Mouse (Mus musculus): ENCODE results near the gene Ccdc117. TPM values are rescaled to one million over a fixed set of nuclear protein-coding genes. Genes with fewer than 3 reads are reported as not detected.
A peak's percentile ranks its signal among the peaks of the same experiment; 100 is the strongest.
"Not testable (repeated sequence)": the region's sequence is repeated elsewhere in the genome, so short reads cannot be mapped to it uniquely, and the experiment has no call there.

The Ccdc117 gene
- total RNA-seq, 2 experiments from 2014 or later, result 14.7 to 16.3 TPM

DNA sequence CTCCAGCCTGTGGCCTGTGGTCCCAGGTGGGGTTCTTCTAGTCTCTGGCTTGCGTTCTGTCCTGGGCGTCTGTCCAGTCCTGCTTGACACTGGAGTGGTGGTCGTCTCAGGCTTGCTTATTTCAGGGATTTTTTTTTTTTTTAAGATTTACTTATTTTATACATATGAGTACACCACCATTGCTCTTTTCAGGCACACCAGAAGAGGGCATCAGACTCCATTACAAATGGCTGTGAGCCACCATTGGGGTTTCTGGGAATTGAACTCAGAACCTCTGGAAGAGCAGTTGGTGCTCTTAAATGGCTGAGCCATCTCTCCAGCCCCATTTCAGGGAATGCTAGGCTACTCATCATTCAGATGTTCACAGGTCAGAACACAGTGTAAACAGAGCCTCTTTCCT, 18.3 kb upstream of the Ccdc117 start:
- intact Hi-C loops (cut with DNase I), result loop anchor here (5.0 kb wide), 1 partner anchor 132 kb away; no protein-coding TSS in a partner anchor
- no peak for DNase-seq (ENCODE audit: extremely low spot score in 1 of 2, low spot score in 2 of 2)
- no peak overlapping the region for H3K4me3 ChIP-seq
- H3K27ac ChIP-seq, result no peak overlapping the region
- TF ChIP-seq CTCF (IDR thresholded peaks at IDR 0.05), result peak; percentile 22

DNA sequence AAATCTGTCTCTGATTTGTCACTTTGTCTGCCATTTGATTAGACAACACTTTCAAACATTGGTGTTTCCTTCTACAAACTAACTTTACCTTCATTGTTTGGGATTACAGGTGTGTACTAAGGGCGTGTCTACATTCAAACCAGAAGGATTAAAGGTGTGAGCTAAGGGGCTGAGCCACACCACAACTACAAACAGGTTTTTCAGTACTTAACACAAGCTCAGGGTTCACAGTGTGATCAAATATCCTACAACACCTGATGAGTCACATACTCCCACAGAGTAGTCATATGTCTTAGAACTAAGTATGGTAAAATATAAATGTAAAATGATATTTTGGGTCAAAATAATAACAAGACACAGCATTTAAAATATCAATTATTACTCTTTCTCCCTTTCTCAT, 9.9 kb upstream of the Ccdc117 start:
- no peak for TF ChIP-seq CTCF (IDR thresholded peaks at IDR 0.05)

GRCm38 (mm10) chr11:5551430-5551829, 9.4 kb upstream of the Ccdc117 start:
- Histone ChIP-seq H3K27ac (no peak overlapping the region), H3K4me3 (no peak overlapping the region)
- intact Hi-C loops (cut with DNase I), result no loop called here
- no peak for TF ChIP-seq CTCF (IDR thresholded peaks at IDR 0.05)
- DNase-seq (ENCODE audit: extremely low spot score in 1 of 2, low spot score in 2 of 2), result no peak

More for the DNA sequence above, 9.9 kb upstream of the Ccdc117 start:
- no peak for DNase-seq (ENCODE audit: extremely low spot score in 1 of 2, low spot score in 2 of 2)
- Histone ChIP-seq H3K4me3 (no peak overlapping the region), H3K27ac (no peak overlapping the region)
- intact Hi-C loops (cut with DNase I), result no loop called here

DNA sequence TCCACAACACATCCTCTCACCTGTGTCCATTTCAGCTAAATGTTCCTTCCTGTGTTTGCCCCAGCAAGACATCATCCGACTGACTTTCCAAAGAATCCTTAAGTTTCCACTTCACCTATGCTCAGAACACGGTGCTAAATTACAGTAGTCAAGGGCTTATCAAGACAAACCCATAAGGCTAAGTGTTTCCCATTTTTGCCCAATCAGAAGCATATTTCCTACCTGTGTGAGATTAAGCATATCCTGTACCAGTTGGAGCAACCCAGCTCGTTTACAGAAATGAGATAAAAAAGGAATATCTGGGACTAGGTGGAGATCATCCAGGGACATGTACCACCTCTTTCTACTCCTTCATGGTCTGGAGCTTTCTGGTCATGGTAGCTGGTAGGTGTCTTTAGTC, 4.7 kb upstream of the Ccdc117 start:
- H3K27ac ChIP-seq, result no peak overlapping the region
- no peak for TF ChIP-seq CTCF (IDR thresholded peaks at IDR 0.05)
- H3K4me3 ChIP-seq, result no peak overlapping the region
- DNase-seq (ENCODE audit: extremely low spot score in 1 of 2, low spot score in 2 of 2), result no peak
- intact Hi-C loops (cut with DNase I), result no loop called here

GRCm38 (mm10) chr11:5545457-5545856, 3.5 kb upstream of the Ccdc117 start:
- H3K27ac ChIP-seq, result no peak overlapping the region
- no peak overlapping the region for H3K4me3 ChIP-seq
- no peak for TF ChIP-seq CTCF (IDR thresholded peaks at IDR 0.05)
- DNase-seq (ENCODE audit: extremely low spot score in 1 of 2, low spot score in 2 of 2), result no peak
- intact Hi-C loops (cut with DNase I), result no loop called here

DNA sequence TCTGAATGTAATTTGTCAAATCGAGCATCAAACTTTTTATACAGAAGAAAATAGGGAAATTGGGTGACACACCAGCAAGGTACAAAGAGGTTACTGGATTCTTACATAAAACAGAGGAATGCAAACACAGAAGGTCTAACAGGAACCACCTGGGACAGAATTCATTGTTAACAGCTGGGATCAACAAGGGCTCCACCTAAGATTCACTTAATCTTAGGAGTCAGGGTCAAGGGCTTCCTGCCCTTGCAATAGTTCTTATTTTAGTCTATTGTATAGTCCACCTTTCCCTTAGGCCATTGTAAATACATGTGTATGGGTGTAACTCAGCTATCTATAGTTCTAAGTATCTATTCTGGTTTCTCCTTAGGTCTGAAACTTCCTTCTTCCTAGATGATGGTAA, 2.7 kb upstream of the Ccdc117 start:
- intact Hi-C loops (cut with DNase I), result loop anchor here (5.0 kb wide), 1 partner anchor 57 kb away; no protein-coding TSS in a partner anchor
- H3K27ac ChIP-seq; DNase-seq (ENCODE audit: extremely low spot score in 1 of 2, low spot score in 2 of 2): not testable (repeated sequence)

GRCm38 (mm10) chr11:5543281-5543680, 1.3 kb upstream of the Ccdc117 start:
- no peak overlapping the region for H3K27ac ChIP-seq
- no peak for TF ChIP-seq CTCF (IDR thresholded peaks at IDR 0.05)
- DNase-seq (ENCODE audit: extremely low spot score in 1 of 2, low spot score in 2 of 2), result no peak
- intact Hi-C loops (cut with DNase I), result loop anchor here (2.0 to 5.0 kb wide), 2 partner anchors 22 to 56 kb away; partner anchors contain the start of gene Xbp1
- H3K4me3 ChIP-seq, result no peak overlapping the region

More for the DNA sequence above, 2.7 kb upstream of the Ccdc117 start:
- not testable (repeated sequence) for H3K4me3 ChIP-seq

DNA sequence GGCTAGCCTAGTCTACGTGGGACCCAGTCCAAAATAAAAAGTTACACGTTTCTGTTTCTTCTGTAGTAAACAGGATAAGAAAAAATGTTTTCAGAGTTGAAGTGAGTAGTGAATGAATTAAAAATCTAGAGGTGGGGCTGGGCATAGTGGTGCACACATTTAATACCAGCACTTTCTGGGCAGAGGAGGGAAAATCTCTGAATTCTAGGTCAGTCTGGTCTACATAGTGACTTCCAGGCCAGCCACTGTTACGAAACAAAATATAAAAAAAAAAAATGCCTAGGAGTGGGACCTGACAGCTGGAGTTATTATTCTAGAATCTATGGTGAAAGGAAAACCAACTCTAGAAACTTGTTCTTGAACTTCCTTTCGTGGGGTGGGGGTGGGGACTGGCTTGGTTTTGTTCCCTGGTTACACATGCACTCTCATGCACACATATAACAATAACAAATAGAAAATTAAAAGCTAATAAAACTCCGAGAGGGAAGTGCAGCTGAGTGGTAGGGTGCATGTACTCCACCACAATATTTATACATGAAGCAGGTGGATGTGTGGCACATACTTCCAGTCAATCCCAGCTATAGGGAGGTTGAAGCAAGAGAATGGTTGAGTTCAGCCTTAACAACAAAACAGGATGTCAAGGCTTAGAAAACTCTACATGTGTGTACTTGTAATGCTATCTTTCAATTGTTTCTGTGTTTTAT, 647 bp upstream of the Ccdc117 start:
- intact Hi-C loops (cut with DNase I), result loop anchor here (2.0 to 5.0 kb wide), 2 partner anchors 22 to 55 kb away; partner anchors contain the start of gene Xbp1
- no peak for TF ChIP-seq CTCF (IDR thresholded peaks at IDR 0.05)
- Histone ChIP-seq H3K27ac (no peak overlapping the region), H3K4me3 (peak overlapping the region; percentile 70)
- no peak for DNase-seq (ENCODE audit: extremely low spot score in 1 of 2, low spot score in 2 of 2)

DNA sequence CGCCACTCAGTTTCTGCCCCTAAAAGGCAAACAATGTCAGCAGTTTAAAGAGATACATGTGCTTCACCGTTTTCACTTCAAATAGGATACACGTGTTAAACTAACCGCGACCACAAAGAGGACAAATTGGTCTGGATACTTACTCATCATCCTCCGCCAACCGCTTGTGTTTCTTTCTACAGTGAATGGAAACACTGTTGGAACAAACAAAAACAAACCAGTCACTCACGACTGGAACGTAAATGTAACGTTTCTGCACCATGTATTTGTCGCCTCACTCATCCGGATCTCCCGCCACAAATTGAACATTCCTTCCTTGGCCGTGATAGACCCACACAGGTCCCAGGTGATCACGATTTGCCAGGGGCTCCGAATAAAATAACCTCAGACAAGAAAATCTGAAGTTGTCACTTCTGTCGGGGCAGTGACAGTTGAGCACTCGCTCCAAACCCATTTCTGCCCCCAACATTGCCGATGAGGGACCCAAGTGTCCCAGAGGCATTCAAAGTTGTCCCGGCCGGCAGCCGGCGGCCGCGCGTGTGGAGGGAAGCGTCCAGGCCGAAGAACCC, 673 bp downstream of the Ccdc117 start:
- peak in 1 of 2 experiments; percentile 26 for DNase-seq (ENCODE audit: extremely low spot score in 1 of 2, low spot score in 2 of 2)
- peak overlapping the region; percentile 70 for H3K4me3 ChIP-seq
- intact Hi-C loops (cut with DNase I), result loop anchor here (5.0 kb wide), 1 partner anchor 54 kb away; no protein-coding TSS in a partner anchor
- TF ChIP-seq CTCF (IDR thresholded peaks at IDR 0.05), result no peak
- peak overlapping the region; percentile 88 for H3K27ac ChIP-seq

DNA sequence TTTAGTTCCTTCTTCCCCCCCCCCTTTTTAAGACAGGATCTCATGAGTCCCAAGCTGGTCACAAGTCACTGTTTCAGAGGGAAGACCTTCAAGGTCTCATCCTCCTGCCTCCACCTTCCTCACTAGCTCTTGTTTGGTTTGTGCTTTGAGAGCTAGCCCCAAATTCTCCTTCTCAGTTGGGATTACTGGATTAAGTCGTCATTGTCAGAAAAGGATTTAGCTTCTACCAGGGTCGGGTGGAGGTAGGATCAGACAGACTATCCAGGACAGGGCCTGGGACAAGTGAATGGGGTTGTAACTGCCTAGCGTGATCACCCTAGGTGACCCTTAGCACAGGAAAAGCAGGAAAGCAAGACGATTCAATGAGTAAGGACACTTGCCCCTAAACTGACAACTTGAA, 1.7 kb downstream of the Ccdc117 start:
- intact Hi-C loops (cut with DNase I), result loop anchor here (5.0 kb wide), 1 partner anchor 53 kb away; no protein-coding TSS in a partner anchor
- no peak for TF ChIP-seq CTCF (IDR thresholded peaks at IDR 0.05)
- no peak overlapping the region for H3K4me3 ChIP-seq

DNA sequence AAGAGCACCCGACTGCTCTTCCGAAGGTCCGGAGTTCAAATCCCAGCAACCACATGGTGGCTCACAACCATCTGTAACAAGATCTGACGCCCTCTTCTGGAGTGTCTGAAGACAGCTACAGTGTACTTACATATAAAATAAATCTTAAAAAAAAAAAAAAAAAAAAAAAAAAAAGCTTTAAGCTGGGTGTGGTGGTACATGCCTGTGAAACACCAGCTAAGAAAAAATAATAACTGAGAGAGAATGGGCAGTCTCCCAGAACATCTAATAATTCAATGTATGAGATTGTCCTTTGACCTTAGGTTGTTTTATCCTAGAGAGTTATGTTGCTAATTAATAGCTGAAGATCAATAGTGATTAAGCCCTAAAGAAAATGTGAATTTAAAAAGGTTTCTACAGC, 4.5 kb downstream of the Ccdc117 start:
- DNase-seq (ENCODE audit: extremely low spot score in 1 of 2, low spot score in 2 of 2); intact Hi-C loops (cut with DNase I); H3K4me3 ChIP-seq; H3K27ac ChIP-seq: not testable (repeated sequence)

More for the DNA sequence above, 1.7 kb downstream of the Ccdc117 start:
- no peak overlapping the region for H3K27ac ChIP-seq
- DNase-seq (ENCODE audit: extremely low spot score in 1 of 2, low spot score in 2 of 2), result no peak

GRCm38 (mm10) chr11:5533108-5533507, 8.9 kb downstream of the Ccdc117 start:
- no peak overlapping the region for H3K27ac ChIP-seq
- TF ChIP-seq CTCF (IDR thresholded peaks at IDR 0.05), result no peak; the same call in 1 of the 2 replicates
- no peak overlapping the region for H3K4me3 ChIP-seq
- intact Hi-C loops (cut with DNase I), result no loop called here
- no peak for DNase-seq (ENCODE audit: extremely low spot score in 1 of 2, low spot score in 2 of 2)
